Mouse (Mus musculus) small intestine, adult 2 months (tissue): ENCODE results near the gene Map3k1. TPM values are rescaled to one million over a fixed set of nuclear protein-coding genes. Genes with fewer than 3 reads are reported as not detected.
A peak's percentile ranks its signal among the peaks of the same experiment; 100 is the strongest.

Experiments used
- H3K27ac ChIP-seq: fragments of 200-500 bp; 2 replicates; pipeline ENCODE4 v1.5.1; 2012; ENCODE audit warnings: low read depth, low read length, control low read depth, inconsistent platforms; ENCODE audit not compliant: insufficient read depth
- H3K27me3 ChIP-seq: fragments of 200-500 bp; 2 replicates; pipeline ENCODE4 v1.6.1; 2012; ENCODE audit warnings: mild to moderate bottlenecking, moderate library complexity, low read length, inconsistent platforms; ENCODE audit not compliant: control insufficient read depth, insufficient read depth
- H3K36me3 ChIP-seq: fragments of 200-500 bp; 2 replicates; pipeline ENCODE4 v1.6.1; 2012; ENCODE audit warnings: mild to moderate bottlenecking, low read length, control low read depth, inconsistent platforms; ENCODE audit not compliant: control insufficient read depth, insufficient read depth
- H3K4me1 ChIP-seq: fragments of 200-500 bp; 2 replicates; pipeline ENCODE4 v1.6.1; 2012; ENCODE audit warnings: low read length, inconsistent platforms, mixed read lengths; ENCODE audit not compliant: control insufficient read depth, insufficient read depth, insufficient read length
- H3K4me3 ChIP-seq: fragments of 200-500 bp; 2 replicates; pipeline ENCODE4 v1.5.1; 2012; ENCODE audit warnings: low read depth, mild to moderate bottlenecking, control low read depth, inconsistent platforms, low read length, moderate library complexity
- CTCF ChIP-seq: fragments of 200-500 bp; IDR thresholded peaks from 2 replicates; pipeline ENCODE4 v1.5.1; 2012; ENCODE audit warnings: low read depth, mild to moderate bottlenecking, control low read depth, inconsistent platforms, low read length, moderate library complexity, mixed read lengths; ENCODE audit not compliant: insufficient replicate concordance, insufficient read length; ENCODE audit errors: extremely low read depth
- POLR2A ChIP-seq: fragments of 200-500 bp; IDR thresholded peaks from 2 replicates; pipeline ENCODE4 v1.6.1; 2012; ENCODE audit warnings: low read depth, mild to moderate bottlenecking, control low read depth, inconsistent platforms, low read length, moderate library complexity
- WGBS: fragments of 180-500 bp; shearing (Covaris S2); methylation state at CpG from one replicate; pipeline ENCODE4 v1.1.7; 2018; 5-methylcytosine and 5-hydroxymethylcytosine counted together
- polyA plus RNA-seq: library from polyadenylated mRNA; depleted of rRNA; stranded (reverse); fragments of >200 nt; gene quantifications from 2 replicates; pipeline ENCODE4 v1.2.3, GENCODE M21; 2012

Gene Map3k1
- polyA plus RNA-seq, 1 experiment: 15.0 TPM

DNA sequence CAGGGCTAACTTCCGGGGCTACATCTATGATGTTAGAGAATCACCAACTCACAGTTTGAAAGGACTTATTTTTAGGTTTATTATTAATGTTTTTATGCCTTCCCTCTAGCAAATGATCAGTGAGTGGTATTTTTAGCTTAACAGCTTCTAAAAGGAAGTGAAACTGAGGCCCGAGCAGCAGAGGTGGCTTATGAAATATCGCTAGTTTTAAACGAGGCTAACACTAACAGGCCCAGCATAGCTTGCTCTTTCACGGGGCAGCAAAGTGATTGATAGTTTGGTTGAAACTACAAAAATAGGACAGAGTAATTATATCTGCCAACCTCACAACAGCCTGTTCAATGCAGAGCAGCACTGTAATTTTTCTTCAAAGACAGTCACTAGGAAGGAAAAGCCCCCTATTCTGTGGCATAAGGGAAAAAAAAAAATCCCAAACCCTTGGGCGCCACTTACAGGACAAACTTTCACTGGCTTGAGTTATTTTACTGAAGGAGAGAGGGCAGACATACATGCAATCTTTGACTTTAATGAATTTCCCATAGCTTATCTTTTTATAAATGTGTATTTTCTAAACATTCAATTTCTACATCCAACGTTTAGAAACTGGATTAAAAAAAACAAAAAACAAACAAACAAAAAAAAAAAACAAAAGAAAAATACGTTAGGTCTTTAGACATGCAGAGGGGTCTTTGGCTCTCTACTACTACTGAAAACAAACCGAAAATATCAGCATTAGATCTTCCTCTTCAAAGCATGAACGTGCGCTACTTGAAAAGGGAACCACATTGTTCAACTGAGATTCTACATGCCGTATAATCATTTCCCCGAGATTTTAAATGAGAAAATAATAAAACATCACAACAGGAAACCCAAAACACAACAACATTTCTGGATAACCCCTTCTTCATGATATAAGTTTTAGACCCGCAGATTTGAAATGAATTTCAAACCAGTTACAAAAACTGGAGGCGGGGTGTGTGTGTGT, 2.8 kb downstream of the Map3k1 start:
- Histone ChIP-seq H3K27ac (peak overlapping the region; percentile 85), H3K4me3 (no peak overlapping the region), H3K27me3 (no peaks in the 10 kb centered on the region), H3K36me3 (no peaks in the 10 kb centered on the region), H3K4me1 (peaks cover 27% of the 10 kb centered on the region)
- WGBS: 17% methylated on average over 15 of the region's 15 CpGs
- no peak for TF ChIP-seq POLR2A
- TF ChIP-seq CTCF: no peak

DNA sequence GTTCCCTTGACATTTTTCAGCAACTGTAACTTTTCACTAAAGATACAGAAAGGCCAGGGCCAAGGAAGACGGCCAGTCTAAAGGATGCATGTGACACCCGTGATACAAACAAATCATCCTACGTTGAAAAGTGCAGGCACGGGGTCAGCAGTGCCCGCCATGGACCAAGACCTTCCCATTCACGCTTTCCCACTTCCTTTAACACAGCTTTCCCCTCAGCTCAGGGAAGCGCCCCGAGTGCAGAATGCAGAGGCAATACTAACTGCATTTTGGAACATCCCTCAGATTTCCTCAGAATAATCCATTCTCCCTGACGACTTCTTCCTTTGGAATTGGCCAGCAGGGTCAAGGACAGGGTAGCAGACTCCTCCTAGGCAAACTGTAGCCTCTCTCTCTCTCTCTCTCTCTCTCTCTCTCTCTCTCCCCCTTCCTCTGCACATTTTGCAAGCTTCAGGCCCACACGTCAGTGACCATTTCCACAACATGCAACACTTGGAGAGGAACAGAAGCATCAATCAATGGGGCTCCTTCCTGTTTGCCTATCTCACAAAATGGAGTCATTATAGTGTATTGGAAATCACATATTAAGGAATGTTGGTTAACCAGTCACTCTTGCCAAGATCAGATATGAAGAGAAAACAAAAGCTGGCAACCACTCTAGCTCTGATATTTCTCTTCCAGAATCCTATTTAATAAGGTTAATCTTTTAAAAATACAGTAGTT, 3.7 kb downstream of the Map3k1 start:
- 12% methylated on average over 10 of the region's 10 CpGs for WGBS
- H3K4me1 ChIP-seq: peaks cover 30% of the 10 kb centered on the region
- no peaks in the 10 kb centered on the region for H3K27me3 ChIP-seq
- no peaks in the 10 kb centered on the region for H3K36me3 ChIP-seq
- peak overlapping the region; percentile 88 for H3K27ac ChIP-seq
- TF ChIP-seq POLR2A: no peak
- 0 out of 2 replicates have a peak, but pooled peaks have one; percentile 13 for TF ChIP-seq CTCF
- H3K4me3 ChIP-seq: peak overlapping the region; percentile 8; the same call in 1 of the 2 replicates

DNA sequence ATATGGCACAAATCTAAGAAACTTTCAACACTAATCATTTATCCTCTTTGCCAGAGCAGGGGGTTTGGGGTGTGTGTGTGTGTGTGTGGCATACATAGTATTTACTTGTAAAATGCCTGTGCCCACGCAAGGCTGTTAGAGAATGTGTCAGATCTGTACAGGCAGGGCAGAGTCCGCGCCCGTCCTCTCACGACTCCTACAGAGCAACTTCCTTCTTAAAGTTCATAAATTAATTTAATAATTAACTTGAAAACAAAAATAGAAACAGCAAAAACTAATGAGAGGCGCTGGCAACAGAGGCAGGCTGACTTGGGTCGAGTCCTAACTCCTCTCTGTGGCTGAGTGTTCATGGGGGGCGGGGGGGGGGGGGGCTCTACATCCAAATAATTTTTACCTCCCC, 4.6 kb downstream of the Map3k1 start:
- H3K36me3 ChIP-seq: no peaks in the 10 kb centered on the region
- WGBS: 12% methylated on average over 8 of the region's 8 CpGs
- H3K27me3 ChIP-seq: no peaks in the 10 kb centered on the region
- no peak overlapping the region for H3K4me3 ChIP-seq
- H3K27ac ChIP-seq: peak overlapping the region; percentile 90
- TF ChIP-seq POLR2A (no peak), CTCF (no peak)
- H3K4me1 ChIP-seq: peaks cover 33% of the 10 kb centered on the region

DNA sequence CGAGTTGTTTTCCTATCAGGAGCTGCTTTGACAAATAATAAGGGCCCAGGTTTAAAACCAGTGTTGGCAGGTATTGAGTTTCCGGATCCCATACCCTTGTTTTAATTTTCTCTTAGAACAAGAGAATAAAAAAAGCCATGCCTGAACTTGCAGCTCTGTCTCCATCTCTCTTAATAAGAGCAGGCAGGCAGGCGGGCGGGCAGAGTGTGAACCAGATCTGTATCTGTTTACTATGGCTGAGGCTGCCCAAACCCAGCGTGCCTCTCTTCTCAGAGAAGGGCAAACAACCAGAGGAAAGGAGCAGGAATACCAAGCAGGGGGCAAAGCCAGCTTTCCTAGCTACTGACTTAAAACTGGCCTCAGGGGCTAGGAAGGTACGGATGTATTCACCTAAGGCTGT, 5.3 kb downstream of the Map3k1 start:
- H3K4me3 ChIP-seq: peak overlapping the region; percentile 43
- H3K4me1 ChIP-seq: peaks cover 39% of the 10 kb centered on the region
- peak overlapping the region; percentile 90 for H3K27ac ChIP-seq
- no peaks in the 10 kb centered on the region for H3K36me3 ChIP-seq
- H3K27me3 ChIP-seq: no peaks in the 10 kb centered on the region
- no peak for TF ChIP-seq CTCF
- no peak for TF ChIP-seq POLR2A
- 27% methylated on average over 6 of the region's 6 CpGs for WGBS

DNA sequence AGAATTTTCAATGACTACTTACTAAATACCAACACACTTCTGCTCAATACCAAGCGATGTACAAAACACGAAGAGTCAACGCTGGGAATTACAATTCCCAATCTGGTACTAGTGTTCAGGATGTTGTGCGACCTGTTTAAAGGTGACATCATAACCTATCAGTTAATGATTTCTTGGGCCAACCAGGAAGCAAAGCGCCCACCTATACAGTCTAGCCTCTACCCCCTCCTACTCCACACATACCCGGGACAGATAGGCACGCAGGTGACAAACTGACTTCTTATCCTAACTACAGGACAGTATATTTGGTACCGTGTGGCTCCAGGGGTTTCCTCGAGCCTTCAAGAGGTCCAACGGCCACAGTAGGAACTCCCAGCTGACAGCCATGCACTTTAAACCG, 5.9 kb downstream of the Map3k1 start:
- Histone ChIP-seq H3K27me3 (no peaks in the 10 kb centered on the region), H3K4me1 (peaks cover 44% of the 10 kb centered on the region), H3K4me3 (peak overlapping the region; percentile 43), H3K27ac (peak overlapping the region; percentile 90), H3K36me3 (no peaks in the 10 kb centered on the region)
- 27% methylated on average over 11 of the region's 11 CpGs for WGBS
- TF ChIP-seq POLR2A (no peak), CTCF (no peak)

DNA sequence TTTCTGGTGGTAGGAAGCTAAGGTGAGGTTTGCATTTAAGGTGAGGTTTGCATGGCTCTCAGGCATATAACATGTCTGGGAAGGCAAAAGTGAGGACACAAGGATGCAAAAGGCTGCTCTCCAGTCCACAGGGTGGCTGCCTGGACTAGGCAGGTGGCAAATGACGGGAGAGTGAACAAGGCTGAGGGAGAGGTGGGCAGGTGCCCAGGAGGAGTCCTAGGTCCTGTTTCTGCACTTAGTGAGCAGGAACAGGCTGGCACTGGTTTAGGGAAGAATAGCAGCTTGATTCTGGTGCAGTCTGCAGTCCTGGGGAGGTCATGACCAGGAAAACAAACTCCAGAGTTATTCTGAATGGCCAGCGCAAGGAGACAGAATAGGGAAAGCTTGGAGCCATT, 6.5 kb downstream of the Map3k1 start:
- Histone ChIP-seq H3K36me3 (no peaks in the 10 kb centered on the region), H3K4me1 (peaks cover 50% of the 10 kb centered on the region), H3K4me3 (no peak overlapping the region), H3K27ac (0 out of 2 replicates have a peak overlapping the region, but pooled peaks have one; percentile 90), H3K27me3 (no peaks in the 10 kb centered on the region)
- WGBS: 55% methylated on average over 2 of the region's 2 CpGs
- TF ChIP-seq POLR2A (no peak), CTCF (no peak)
